Mouse (Mus musculus) CD4-positive, CD25-positive, alpha-beta regulatory T cell, adult 2 months (primary cell): Measurements from ENCODE around the gene Fbxl5.

Experiments
- DNase-seq: peaks from one replicate; pipeline ENCODE4 v3.0.0-alpha.2; 2012; ENCODE audit warnings: low read depth, low spot score

Gene Fbxl5

DNA sequence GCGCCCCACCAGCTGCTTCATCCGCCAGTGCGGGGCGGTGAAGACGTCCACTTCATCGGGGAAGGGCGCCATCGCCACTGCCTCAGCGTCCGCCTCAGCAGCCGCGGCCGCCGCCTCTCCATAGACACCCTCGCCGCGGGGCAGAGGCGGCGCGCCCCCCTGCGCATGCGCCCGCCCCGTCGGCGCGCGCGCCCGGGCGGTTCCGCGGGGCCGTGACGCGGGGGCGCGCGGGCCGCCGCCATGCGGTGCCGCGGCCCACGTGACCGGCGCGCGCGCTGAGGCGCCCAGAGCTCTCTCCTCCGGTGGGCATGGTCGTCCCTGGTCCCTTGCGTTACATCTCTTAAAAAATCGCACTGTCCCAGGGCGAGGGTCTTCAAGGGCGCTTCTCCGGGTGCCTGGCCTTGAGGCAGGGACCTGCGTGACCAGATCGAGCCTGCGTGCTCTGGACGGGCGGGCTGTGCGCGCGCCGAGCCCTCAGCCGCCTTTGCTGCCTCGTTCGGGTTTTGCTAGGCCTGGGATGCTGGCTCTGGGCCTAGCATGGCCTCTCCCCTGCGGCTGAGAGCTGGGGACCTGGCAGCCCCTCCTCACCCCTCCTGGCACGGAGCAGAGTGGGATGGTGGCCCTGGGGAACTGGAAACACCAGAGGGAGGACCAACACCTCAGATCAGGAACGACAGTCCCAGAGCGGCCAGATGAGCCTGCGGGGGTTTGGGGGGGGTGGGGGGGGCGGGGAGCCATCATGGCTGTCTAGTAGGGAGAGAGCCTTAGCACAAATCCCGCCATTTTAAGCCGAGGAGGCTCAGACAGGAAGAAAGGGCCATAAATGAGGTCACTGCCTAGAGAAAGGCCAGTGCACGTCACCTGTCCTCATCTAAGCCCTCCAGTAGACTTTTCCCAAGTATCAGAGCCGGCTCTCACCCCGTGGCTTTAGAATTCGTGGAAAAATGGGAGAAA is 39.2 kb downstream of the Fbxl5 start:
- peak; percentile 92 for DNase-seq

DNA sequence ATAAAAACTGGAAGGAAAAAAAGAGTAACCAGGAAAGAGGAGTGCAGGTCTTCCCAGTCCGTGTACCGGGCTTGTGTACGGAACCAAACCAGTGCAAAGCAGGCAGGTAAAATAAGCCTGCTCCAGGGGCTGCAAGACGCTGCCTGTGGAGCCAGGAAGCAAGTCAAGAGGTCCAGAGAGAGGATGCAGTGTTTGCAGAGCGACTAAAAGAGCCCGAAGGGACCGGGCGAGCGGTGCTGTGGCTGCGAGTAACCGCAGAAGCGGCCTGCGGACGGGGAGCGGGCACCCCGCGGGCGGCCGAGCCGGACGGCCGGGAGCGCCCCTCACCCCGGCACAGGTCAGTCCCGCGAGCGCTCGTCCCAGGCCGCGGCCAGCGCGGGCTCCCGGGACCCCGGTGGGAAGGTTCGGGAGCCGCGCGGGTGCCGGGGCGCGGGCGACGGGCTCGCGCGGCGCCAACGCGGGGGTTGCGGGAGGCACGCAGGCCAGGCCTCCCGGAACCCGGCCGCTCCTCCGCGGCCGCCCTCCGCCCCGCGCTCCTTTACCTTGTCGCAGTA is 39.9 kb downstream of the Fbxl5 start:
- DNase-seq, result no peak

GRCm38 (mm10) chr5:43778583-43778982 is 42.9 kb downstream of the Fbxl5 start:
- DNase-seq, result no peak

GRCm38 (mm10) chr5:43776993-43777392 is 44.4 kb downstream of the Fbxl5 start:
- no peak for DNase-seq

GRCm38 (mm10) chr5:43776407-43776806 is 45.0 kb downstream of the Fbxl5 start:
- DNase-seq, result no peak

- DNase-seq, result peak; percentile 73
Observed at GRCm38 (mm10) chr5:43771555-43771954, 49.9 kb downstream of the Fbxl5 start.

DNA sequence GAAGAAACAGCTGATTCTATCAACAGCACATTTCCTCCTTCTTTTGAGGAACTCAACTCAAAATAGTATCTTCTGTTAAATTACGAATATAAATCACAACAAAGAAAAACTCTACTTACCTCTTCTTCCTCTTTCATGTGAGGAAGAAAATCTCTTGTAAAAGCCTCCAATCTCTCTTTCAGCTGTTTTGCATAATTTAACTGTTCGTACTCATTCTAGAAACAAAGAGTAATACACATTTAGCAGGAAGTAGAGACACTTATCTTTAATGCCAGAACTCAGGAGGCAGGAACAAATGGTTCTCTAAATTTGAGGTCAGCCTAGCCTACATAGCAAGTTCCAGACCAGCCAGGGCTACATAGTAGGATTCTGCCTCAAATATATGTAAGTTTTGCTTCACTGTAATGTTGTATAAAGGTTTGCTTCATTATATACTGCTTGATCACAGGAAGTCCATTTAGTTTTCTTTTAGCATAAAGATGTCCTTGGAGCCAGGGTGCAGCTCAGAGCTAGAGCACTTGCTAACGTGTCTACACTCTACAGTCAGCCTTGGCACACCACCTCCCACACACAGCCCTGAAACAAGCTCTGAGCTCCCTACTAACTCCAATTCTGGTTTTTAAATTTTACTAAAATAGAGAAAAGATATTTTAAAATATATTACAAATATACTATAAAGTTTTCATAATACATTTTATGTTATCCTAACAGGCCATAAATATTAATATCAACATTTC is 50.7 kb downstream of the Fbxl5 start:
- peak; percentile 7 for DNase-seq

DNA sequence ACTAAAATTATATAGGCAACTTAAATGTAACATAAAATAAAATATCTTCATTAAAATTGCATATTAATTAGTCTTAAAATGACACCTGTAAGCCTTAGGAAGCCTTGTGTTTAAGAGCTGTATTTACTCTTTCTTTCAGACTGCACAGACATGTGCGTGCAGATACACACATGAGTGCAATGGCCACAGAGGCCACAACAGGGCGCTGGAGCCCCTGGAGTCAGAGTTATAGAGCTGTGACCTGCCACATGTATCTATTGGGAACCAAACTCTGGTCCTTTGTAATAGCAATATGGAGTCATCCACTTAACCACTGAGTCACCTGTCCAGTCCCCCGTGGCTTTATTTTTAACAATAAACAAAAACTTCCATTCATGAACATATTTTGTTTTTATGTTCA is 72.3 kb downstream of the Fbxl5 start:
- no peak for DNase-seq

GRCm38 (mm10) chr5:43748039-43748438 is 73.4 kb downstream of the Fbxl5 start:
- no peak for DNase-seq

DNA sequence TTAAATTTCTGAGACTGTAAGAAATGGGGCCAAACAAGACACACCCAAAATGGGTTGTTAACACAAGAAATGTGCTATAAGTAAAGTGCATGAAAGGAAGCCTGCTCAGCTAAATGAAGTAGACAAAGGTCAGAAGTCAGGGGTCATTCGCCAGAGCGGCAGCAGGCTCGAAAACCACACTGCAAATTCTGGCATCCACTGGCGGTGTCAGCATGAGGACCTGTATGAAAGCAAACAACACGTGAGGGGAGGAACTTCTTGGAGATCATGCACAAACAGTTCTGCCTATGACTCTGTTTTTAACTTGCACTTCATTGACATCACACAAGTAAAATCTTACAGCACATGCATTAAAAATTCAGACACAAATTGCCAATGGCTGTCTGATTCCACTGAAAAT is 76.3 kb downstream of the Fbxl5 start:
- DNase-seq, result no peak

GRCm38 (mm10) chr5:43744187-43744586 is 77.3 kb downstream of the Fbxl5 start:
- DNase-seq, result no peak

GRCm38 (mm10) chr5:43732381-43732780 is 89.1 kb downstream of the Fbxl5 start:
- no peak for DNase-seq

DNA sequence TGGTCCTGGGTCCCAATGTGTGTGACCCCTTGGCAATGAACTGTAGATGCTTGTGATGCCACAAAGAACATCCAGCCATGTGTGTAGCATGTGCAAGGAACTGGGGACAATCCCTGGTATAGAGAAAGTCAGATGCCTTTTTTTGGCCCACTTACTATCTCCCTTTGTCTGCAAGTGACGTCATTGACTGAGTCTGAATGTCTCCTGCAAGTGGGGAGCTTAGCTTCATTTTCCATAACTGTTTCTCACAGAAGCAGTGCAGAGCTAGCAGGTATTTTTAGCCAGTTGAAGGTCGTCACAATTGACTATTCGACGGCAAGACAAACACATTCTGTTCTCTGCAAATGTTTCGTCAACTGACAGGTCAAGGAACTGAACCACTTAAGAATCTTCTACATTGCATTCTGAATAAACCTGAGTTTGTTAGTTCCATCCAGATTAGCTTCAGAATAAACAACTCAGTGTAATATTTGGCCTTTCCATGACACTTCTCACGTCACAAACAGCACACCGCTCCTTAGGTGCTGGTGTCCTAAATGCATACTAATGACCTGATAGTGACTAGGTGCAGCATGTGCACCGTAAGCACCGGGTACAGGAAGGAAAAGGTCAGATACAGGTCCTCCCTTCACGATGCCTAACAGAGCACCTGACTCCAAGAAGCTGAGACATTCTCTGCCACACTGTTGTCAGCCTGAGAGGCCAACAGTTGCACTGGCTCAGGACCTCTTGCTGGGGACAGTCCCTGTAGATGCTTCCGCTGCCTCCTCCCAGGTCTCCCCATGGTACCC is 92.9 kb downstream of the Fbxl5 start:
- DNase-seq, result peak; percentile 70

- no peak for DNase-seq
Observed at GRCm38 (mm10) chr5:43723830-43724229, 97.6 kb downstream of the Fbxl5 start.

DNA sequence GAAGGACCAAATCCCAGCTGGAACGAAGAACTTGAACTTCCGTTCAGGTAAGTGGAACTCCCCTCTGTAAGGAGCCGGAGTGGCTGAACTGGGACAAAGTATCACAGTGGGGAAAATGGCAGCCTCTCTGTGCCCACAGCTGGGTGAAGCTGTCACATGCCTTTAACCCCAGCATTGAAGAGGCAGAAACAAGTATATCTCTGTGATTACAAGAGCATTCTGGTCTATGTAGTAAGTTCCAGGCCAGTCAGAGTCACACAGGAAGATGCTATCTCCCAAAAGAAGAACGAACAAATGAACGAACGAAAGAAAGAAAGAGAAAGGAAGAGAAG is 99.0 kb downstream of the Fbxl5 start:
- DNase-seq, result peak; percentile 12

DNA sequence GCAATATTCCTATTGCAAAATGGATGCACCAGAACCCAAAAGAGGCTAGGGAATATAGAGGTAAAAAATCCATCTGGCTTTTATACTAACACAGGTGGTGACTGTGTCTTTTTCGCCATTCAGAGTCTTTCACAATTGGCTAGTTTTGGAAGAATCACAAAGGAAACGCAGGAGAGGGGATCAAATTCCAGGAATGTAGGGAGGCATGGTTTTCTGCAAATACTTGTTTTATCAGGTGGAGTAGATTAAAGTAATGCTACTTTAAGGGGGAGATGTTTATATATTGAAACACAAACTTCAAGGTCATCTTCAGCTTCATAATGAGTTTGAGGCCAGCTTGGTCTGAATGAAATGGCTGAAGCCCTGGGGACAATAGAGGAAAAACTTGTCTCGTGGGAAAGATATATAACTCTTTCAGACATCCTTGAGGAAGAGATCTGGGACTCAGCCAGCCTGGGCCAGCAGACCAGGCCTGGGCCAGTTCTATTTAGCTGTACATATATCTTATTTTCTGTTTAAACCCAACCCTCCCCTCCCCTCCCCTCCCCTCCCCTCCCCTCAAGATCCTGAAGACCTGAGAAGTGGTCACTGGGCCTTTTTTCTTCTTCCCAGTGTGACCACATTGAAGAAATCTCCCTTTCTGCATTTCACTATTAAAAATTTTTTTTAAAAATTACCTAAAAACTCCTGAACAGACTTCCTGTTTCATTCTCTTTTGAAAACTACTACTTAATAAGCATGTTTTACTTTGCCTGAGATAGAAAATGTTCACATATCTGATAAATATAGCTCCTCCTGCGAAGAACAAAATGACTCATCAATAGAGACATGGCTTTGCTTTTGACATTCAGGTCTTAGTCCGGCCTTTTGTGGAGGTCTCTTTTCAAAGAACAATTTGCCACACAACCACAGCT is 99.6 kb downstream of the Fbxl5 start:
- DNase-seq, result no peak

DNA sequence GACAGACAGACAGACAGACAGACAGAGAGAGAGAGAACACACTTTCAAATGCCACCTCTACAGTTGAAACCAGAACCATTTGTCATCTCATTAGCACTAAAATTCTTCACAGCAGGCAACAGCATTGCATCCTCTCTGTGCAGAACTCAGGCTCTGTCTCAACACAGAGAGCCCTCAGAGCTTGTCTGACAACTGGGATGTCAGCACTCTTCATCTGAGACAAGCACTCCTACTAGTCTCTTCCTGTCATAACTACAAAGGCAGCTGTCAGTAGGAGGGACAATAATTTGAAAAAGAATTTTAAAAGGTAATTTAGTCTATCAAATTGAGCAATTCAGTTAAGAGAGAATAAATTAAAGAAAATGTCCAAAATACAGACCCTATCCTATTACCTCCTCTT is 122.2 kb downstream of the Fbxl5 start:
- DNase-seq, result no peak

DNA sequence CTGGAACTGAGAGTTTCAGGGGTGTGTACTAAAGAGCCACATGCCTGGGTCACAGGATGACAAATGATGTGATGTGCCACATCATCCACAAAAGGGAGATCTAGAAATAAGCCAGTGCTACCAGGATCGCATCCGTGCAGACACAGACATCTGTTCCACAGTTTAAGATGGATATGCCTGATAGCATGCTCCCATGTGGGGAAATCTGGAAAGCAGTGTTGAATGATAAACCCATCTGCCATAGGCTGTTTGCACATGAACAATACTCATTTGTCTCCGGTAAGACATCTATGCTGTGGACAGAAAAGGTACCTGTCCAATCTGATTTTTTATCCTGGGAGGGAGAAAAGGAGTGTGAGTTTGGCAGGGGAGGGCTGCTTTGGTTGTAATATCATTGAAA is 124.3 kb downstream of the Fbxl5 start:
- DNase-seq, result no peak
